Mouse (Mus musculus): Measurements from ENCODE around the gene Thsd4. TPM values are rescaled to one million over a fixed set of nuclear protein-coding genes. Genes with fewer than 3 reads are reported as not detected.

Gene Thsd4
- total and polyA plus RNA-seq, 2 experiments from 2014 or later, result 4.8 to 45.0 TPM

DNA sequence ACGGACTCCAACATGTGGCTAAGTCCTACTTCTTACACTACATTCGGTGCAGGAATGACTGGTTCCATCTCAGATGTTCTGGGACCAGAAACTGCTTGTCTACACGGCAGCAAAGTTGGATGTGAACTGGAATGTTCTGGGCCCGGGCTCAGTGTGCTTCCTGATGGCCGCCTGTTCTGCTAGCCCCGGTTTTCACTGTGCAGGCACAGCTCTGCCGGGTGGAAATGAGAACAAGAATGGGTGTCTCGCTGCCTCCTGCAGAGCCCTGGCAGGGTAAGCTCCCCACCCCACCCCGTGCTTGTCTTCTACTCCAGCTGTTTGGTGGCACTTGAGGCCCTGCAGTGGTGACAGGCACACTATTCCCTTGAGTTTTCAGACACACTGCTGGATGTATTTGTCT, 285.7 kb downstream of the Thsd4 start:
- no peaks in the 10 kb centered on the region for H3K9me3 ChIP-seq (replicated peaks; ENCODE audit: control insufficient read depth, low read length)

DNA sequence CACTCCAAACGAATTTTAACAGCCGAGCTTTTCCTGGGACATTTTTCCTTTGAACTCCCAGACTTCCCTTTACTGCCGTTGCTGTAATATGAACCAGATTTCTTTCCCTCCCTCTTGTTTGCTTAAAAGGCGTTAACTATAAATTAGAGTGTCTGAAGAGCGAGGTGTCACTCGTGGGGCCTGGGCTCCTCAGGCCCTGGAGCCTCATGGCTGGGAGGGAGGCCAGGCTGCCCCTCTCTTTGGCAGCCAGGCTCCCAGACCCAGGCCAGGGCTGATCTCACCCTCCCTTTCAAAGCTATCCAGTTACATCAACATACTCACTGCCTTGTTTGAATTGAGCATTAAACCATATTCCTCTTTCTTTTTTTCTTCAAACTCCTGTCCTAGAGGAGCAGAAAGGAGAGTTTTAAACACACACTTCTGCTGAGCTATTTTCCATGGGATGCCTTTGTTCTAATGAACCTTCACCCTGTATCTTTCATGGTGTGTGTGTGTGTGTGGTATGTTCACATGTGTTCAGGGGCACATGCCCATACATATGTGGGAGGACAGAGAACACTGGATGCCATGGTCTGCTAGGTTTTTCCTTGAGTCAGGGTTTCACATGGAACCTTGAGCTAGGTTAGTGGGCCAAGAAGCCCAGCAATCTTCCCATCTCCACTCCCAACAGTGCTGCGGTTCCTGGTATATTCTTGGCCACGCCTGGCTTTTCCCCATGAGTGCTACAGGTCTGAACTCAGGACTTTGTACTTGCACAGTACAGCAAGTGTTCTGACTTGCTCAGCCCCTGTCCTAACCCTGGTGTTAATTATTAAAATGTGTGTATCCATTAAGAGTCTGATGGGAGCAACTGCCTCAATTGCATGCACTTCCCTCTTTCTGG, 287.4 kb downstream of the Thsd4 start:
- no peaks in the 10 kb centered on the region for H3K4me1 ChIP-seq (ENCODE audit: control insufficient read depth, insufficient read depth)
- no peak overlapping the region for H3K9ac ChIP-seq (replicated peaks; ENCODE audit: low read depth, low read length)
- no peak for ATAC-seq (ENCODE audit: insufficient read depth, low read depth)
- TF ChIP-seq CTCF (IDR thresholded peaks at IDR 0.05; ENCODE audit: low read depth) (no peak), EP300 (IDR thresholded peaks at IDR 0.05; ENCODE audit: low read depth) (no peak)
- no peaks in the 10 kb centered on the region for H3K27me3 ChIP-seq (ENCODE audit: control insufficient read depth, insufficient read depth, low read length)
- WGBS, result 53% methylated on average over 8 of the region's 8 CpGs
- no peaks in the 10 kb centered on the region for H3K9me3 ChIP-seq (replicated peaks; ENCODE audit: control insufficient read depth, low read length)
- DNase-seq (ENCODE audit: low spot score), result no peak
- no peak overlapping the region for H3K4me2 ChIP-seq (ENCODE audit: low read depth, low read length)
- no peak overlapping the region for H3K27ac ChIP-seq (ENCODE audit: low read depth)
- no peaks in the 10 kb centered on the region for H3K36me3 ChIP-seq (replicated peaks; ENCODE audit: control insufficient read depth, insufficient read depth, low read length)
- no peak overlapping the region for H3K4me3 ChIP-seq (ENCODE audit: low read depth, low read length)

More for the DNA sequence above, 285.7 kb downstream of the Thsd4 start:
- H3K27me3 ChIP-seq (ENCODE audit: control insufficient read depth, insufficient read depth, low read length), result no peaks in the 10 kb centered on the region
- WGBS, result 69% methylated on average over 9 of the region's 9 CpGs
- no peak for TF ChIP-seq CTCF (IDR thresholded peaks at IDR 0.05; ENCODE audit: low read depth)
- no peak for TF ChIP-seq EP300 (IDR thresholded peaks at IDR 0.05; ENCODE audit: low read depth)
- H3K36me3 ChIP-seq (replicated peaks; ENCODE audit: control insufficient read depth, insufficient read depth, low read length), result no peaks in the 10 kb centered on the region
- H3K4me2 ChIP-seq (ENCODE audit: low read depth, low read length), result no peak overlapping the region
- H3K27ac ChIP-seq (ENCODE audit: low read depth), result no peak overlapping the region
- no peak for ATAC-seq (ENCODE audit: insufficient read depth, low read depth)
- no peak for DNase-seq (ENCODE audit: low spot score)
- H3K4me3 ChIP-seq (ENCODE audit: low read depth, low read length), result no peak overlapping the region
- no peaks in the 10 kb centered on the region for H3K4me1 ChIP-seq (ENCODE audit: control insufficient read depth, insufficient read depth)
- H3K9ac ChIP-seq (replicated peaks; ENCODE audit: low read depth, low read length), result no peak overlapping the region

DNA sequence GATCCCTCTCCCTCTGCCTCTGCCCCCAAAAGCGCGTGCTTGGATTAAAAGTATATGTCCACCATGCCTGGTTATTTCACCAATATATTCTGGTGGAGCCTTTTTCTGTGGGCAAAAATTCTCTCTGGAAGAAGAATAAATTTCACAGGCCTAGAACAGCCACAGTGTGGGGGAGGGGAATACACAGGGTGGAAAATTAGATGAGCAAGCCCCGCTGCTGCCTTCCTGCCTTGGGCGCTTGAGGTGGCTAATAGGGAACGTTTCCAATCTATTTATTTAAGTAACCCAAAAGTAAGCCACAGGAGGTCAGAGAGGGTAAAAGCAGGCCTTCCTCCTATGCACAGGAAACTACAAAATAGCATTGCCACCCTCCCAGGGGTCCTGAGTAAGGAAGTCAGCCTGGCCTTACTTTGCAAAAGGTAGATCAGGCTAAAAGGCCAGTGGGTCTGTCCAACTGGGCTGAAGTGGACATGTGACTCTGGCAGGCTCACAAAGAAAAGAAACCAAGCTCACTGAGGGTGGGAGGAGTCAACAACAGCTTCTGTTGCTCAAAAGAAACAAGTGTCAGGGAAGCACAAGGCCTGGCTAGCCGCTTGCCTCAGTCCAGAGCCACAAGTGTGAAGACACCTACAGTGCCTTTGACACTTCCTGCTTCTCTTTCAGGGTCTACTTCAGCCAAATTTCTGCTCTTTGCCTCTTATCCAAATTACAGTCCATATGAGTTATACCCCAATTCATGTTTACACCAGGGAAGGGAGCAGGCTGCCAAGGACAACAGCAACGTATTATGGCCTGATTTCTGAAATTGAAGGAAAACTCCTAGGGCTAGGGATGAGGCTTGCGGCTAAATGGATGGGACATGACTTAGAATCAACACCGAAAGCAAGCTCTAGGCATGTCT, 289.6 kb downstream of the Thsd4 start:
- Histone ChIP-seq H3K4me3 (ENCODE audit: low read depth, low read length) (no peak overlapping the region), H3K27me3 (ENCODE audit: control insufficient read depth, insufficient read depth, low read length) (no peaks in the 10 kb centered on the region), H3K9me3 (replicated peaks; ENCODE audit: control insufficient read depth, low read length) (no peaks in the 10 kb centered on the region), H3K4me1 (ENCODE audit: control insufficient read depth, insufficient read depth) (no peaks in the 10 kb centered on the region), H3K4me2 (ENCODE audit: low read depth, low read length) (no peak overlapping the region), H3K9ac (replicated peaks; ENCODE audit: low read depth, low read length) (no peak overlapping the region), H3K27ac (ENCODE audit: low read depth) (no peak overlapping the region), H3K36me3 (replicated peaks; ENCODE audit: control insufficient read depth, insufficient read depth, low read length) (no peaks in the 10 kb centered on the region)
- DNase-seq (ENCODE audit: low spot score), result no peak
- WGBS, result 82% methylated on average over 9 of the region's 9 CpGs
- ATAC-seq (ENCODE audit: insufficient read depth, low read depth), result no peak
- TF ChIP-seq CTCF (IDR thresholded peaks at IDR 0.05; ENCODE audit: low read depth), result no peak
- no peak for TF ChIP-seq EP300 (IDR thresholded peaks at IDR 0.05; ENCODE audit: low read depth)

DNA sequence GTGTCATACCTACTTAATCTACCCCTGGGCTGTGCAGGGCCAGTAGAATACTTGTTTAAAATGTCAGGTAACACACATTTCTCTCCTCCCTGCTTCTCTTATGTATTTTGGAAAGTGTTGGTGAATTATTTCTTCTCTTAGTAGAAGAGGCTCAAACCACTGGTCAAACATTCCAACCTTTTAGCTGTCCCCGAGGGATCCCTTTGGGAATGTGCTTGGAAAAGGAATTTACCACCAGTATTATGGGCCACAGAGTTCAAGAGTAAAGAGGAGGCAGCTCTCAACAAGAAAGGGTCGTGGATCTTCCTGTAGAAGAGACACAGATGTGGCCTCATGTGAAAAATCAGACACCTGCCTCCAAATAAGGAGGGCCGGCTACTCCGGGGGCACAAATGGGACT, 292.4 kb downstream of the Thsd4 start:
- WGBS, result 78% methylated on average over 4 of the region's 4 CpGs
- Histone ChIP-seq H3K9me3 (replicated peaks; ENCODE audit: control insufficient read depth, low read length) (no peaks in the 10 kb centered on the region), H3K27me3 (ENCODE audit: control insufficient read depth, insufficient read depth, low read length) (no peaks in the 10 kb centered on the region), H3K9ac (replicated peaks; ENCODE audit: low read depth, low read length) (no peak overlapping the region), H3K4me2 (ENCODE audit: low read depth, low read length) (no peak overlapping the region), H3K27ac (ENCODE audit: low read depth) (no peak overlapping the region), H3K36me3 (replicated peaks; ENCODE audit: control insufficient read depth, insufficient read depth, low read length) (no peaks in the 10 kb centered on the region), H3K4me3 (ENCODE audit: low read depth, low read length) (no peak overlapping the region), H3K4me1 (ENCODE audit: control insufficient read depth, insufficient read depth) (no peaks in the 10 kb centered on the region)
- DNase-seq (ENCODE audit: low spot score), result no peak
- TF ChIP-seq CTCF (IDR thresholded peaks at IDR 0.05; ENCODE audit: low read depth) (no peak), EP300 (IDR thresholded peaks at IDR 0.05; ENCODE audit: low read depth) (no peak)
- no peak for ATAC-seq (ENCODE audit: insufficient read depth, low read depth)

DNA sequence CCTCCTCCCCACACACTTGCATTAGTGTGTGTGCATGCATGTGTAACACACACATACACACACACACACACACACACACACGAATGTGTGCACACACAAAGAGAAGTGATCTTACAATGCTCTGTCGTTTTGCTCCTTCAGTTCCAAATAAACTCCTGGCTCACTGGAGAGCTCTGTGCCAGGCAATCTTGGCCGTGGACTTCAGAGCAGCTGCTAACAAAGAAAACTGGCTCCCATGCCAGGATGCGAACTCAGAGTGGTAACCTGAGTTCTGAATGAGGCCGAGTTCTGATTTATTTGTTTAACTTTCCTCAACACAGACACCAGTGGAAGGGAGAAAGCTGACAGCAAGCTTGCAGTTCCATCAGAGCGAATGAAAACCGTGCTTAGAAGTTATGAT, 294.1 kb downstream of the Thsd4 start:
- H3K9ac ChIP-seq (replicated peaks; ENCODE audit: low read depth, low read length), result no peak overlapping the region
- ATAC-seq (ENCODE audit: insufficient read depth, low read depth) (no peak), DNase-seq (ENCODE audit: low spot score) (no peak)
- H3K27me3 ChIP-seq (ENCODE audit: control insufficient read depth, insufficient read depth, low read length), result no peaks in the 10 kb centered on the region
- no peak overlapping the region for H3K4me2 ChIP-seq (ENCODE audit: low read depth, low read length)
- 82% methylated on average over 7 of the region's 7 CpGs for WGBS
- no peaks in the 10 kb centered on the region for H3K4me1 ChIP-seq (ENCODE audit: control insufficient read depth, insufficient read depth)
- H3K9me3 ChIP-seq (replicated peaks; ENCODE audit: control insufficient read depth, low read length), result no peaks in the 10 kb centered on the region
- no peaks in the 10 kb centered on the region for H3K36me3 ChIP-seq (replicated peaks; ENCODE audit: control insufficient read depth, insufficient read depth, low read length)
- H3K27ac ChIP-seq (ENCODE audit: low read depth), result no peak overlapping the region
- TF ChIP-seq CTCF (IDR thresholded peaks at IDR 0.05; ENCODE audit: low read depth) (no peak), EP300 (IDR thresholded peaks at IDR 0.05; ENCODE audit: low read depth) (no peak)
- no peak overlapping the region for H3K4me3 ChIP-seq (ENCODE audit: low read depth, low read length)
